Mouse (Mus musculus): ENCODE measurements around the gene Hoxa4.
A peak's percentile ranks its signal among the peaks of the same experiment; 100 is the strongest.

Gene Hoxa4

DNA sequence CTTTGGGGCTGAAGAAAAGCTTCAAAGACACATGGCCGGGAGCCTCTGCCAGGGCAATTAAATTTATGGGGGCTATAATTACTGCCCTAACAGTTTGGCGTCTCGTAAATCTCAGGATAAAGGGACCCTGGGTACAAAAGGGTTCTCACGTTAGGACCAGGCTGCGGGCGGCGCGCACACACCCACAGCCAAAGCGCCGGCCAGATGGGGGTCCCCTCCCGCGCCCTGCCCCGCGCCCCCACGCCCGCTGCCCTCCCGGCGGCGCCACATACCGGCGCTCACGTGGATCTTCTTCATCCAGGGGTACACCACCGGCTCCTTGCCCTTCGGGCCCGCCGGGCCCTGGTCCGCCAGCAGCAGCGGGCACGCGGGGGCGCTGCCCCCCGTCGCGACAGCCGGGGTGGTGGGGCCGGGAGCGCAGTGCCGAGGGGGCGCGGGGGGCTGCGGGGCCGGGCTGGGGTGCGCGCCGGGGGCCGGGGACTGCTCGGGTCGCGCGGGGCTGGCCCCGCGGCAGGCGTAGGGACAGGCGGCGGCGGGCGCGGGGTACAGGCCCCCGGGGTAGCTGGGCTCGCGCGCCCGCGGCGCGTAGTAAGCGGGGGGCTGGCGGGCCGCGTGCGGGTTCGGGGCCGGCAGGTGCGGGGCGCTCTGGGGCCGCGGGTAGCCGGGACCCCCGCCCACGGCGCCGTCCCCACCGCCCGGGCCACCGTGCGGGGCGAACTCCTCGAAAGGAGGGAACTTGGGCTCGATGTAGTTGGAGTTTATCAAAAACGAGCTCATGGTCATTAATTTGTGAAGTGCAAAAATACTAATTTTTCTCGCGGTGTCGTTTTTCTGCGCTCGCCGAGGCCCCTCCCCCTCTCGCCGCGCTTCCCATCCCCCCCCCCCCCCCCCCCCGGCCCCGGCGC lies at the start of gene Hoxa4:
TSS of gene Hoxa4 (minus strand) at position 848 of the 905 bp plus-strand sequence.
- DNase-seq = peak in 1 of 2 experiments; percentile 16

DNA sequence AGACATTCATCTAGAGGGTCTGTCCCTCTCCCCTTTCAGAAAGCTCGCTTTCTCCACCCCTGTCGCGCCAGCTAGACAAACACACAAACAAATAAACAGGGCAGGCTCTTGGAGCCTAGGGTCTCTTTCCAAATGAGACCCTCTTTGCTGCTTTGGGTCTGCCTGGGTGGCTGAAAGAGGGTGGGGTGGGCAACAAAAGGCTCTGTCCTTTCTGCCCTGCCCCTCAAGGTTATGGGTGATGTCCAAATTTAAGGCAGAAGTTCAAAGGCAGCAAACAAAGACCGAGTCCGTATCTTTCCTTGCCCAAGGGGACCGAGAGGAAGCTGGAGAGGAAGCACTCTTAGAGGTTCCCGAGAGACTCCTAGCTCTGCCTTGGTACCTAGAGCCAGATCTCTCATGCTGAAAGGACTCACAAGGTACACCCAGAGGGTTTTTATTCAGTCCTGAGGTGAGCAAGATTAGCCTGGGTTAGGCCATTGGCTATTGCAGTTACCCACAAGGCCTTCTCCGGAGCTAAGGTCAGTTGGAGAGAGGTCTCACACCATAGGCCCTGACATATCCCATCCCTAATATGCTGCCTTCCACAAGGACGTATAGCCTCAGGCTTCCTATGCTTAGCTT lies 49.6 kb upstream of the Hoxa4 start:
- DNase-seq = no peak

DNA sequence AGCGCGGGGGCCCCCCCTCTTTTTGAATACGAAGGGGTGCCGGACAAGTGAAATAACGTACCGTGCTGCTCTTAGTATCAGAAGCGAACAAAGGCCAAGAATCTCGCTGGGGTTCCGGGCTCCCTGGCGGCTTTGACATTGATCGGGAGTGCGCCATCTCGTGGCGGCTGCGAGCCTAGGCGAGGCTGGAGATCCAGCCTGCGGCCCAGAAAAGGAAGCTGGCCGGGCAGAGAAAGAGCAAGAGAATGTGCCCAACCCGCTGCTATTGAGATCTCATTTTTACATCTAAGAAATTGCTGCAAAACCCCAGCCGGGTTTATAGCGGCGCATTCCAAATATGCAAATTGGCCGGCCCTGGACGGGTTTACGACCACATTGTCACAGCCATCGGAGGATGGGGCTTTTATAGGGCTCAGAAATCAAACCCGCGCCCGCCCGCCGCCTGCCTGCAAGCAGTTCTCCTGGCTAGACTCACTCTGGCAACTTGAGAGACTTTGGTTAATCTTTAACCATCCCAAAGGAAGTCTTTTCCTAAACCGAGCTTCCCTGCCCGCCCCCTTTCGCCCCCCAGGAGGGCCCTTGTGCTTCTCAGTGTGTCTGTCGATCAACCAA lies 48.9 kb upstream of the Hoxa4 start, which contains the start of gene Hoxa10:
TSS of gene Hoxa10 (minus strand) at position 466 of the 612 bp plus-strand sequence.
- peak; percentile 59 to 76 for DNase-seq

DNA sequence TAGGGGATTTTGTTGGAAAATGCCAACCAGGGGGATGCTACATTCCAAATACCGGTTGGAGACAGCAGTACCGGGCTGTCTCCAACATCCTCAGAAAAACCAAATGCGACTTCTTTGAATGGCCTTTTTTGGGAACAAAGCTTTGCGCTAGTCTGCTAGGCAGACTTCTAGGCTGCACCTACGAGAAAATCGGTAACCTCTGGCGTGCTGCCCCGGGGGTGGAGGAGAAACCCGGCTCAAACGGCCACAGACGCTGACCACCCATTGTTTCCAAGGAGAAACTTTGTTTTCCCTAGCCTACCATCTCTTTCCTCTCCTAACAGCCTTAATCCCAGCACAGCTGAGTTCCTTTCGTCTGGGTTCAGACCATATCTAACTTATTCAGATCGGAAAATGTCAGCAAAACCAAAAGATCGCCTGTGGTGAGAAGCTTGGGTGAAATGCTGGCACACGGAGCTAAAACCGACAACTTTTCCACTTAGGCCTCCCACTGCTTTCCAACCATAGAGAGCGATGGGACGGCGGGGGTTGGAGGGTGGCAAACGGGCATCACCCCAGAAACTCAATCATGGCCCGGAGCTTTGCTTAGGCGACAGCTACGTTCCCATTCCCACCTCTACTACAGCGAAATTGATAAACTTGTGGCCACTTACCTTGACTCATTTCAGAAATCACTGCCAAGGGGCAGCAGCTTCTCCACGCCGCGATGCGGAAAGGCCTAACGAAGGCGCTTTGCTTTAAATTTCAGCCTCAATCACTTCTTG lies 48.3 kb upstream of the Hoxa4 start:
- DNase-seq = no peak

- DNase-seq = no peak
These were observed 47.4 kb upstream of the Hoxa4 start for GRCm38 (mm10) chr6:52238976-52239375.

GRCm38 (mm10) chr6:52238155-52238545 lies 46.6 kb upstream of the Hoxa4 start:
- DNase-seq = no peak

DNA sequence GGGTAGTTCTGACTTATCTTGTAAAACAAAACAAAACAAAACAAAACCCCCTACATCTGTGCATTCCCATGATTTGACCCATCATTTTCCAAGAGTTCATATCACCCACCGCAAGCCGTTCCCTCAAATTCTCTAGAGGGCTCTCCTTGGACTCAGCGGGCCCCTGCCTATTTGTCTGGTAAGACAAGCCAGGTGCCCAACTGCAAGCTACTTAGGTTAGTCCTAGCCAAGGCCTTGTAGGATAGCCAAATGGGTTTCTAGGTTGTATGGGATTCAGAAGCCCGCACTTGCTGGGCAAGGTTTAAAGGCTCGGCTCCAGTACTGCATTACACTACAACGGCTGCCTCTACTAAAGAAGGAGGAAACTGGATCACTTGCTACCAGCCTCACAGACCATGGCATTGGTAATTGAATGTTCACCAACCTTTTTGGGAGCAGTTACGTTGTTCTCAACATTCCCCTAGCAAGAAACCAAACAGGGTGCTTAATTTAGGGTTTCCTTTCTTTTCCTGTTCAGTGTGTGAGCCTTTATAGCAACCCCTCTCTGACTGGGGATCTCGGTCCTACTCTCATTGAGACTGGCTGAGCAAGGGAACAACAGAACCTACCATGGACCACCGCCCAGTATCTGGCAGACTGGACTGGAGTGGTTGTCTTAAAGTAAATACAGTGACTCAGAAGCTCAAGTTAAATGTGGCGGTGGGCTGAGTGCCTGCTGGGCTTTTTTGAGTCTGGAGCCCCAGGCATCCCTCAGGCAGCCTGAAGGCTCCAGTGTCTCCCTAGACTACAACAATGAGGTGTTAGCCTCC lies 46.0 kb upstream of the Hoxa4 start:
- DNase-seq = no peak

GRCm38 (mm10) chr6:52236806-52237205 lies 45.3 kb upstream of the Hoxa4 start:
- DNase-seq = no peak

DNA sequence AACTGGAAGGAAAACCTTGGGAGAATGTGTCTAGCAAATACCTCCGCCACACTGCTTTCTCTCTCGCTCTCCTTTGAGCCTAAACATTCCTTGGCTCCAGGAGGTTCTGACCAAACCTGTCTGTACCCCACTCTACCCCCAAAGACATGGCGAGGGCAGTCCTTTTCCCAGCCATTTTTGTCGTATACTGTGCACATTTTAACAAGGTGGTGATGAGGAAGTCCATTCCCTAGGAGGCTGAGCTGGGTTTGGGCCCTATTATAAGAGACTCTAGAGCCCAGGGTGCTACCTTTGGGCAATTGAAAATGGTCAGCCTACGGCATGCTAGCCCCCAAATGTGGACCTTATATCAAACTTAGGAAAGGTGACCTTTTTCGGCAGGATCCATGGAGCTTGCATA lies 44.3 kb upstream of the Hoxa4 start:
- DNase-seq = no peak

DNA sequence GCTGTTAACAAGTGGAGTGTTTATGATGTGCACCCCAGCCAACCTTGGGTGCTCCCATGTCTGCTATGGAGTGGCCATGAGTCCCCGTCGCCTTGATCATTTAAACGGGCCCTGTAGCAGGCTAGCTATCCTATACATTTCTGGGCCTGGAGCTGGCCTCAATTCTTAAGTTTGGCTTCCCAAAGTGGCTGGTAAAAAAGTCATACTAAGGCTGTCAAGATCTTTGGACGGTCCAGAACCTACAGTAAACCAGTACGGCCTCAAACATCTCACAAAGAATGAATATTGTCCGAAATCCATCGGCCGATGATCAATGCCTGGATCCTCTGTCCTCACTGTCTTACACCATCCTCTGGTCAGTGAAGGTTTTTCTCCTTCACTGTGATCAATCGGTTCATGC lies 43.7 kb upstream of the Hoxa4 start:
- no peak for DNase-seq

- DNase-seq = no peak
These were observed 43.0 kb upstream of the Hoxa4 start for GRCm38 (mm10) chr6:52234428-52235140.

GRCm38 (mm10) chr6:52233546-52234427 lies 42.2 kb upstream of the Hoxa4 start:
- DNase-seq = no peak

DNA sequence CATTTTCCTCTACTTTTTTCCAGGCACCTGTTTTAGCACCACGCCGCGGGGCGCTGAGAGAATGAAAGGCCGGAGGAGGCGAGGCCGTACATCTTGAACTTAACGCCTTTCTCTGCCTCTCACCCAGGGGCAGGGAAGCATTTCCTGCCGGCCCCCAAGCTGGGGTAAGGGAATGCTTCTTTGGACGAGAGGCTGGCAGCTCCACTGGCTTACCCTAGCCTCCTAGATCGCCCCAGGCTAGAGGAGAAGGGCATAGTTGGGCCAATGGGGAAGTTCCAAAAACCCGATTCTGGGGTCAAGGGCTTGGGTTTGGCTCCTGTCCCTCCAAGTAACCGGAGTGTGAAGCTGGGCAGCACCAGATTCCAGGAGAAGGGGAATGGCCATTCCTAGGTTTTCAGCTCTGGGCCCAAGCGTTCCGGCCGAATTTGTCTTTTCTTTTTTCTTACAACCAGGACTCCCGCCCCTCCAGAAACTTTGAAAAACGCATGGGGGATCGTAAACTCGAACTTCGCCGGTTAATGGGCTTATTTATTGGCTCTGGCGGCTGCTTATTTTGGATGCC lies 41.5 kb upstream of the Hoxa4 start:
- DNase-seq = no peak

GRCm38 (mm10) chr6:52232568-52232965 lies 41.0 kb upstream of the Hoxa4 start:
- no peak for DNase-seq

DNA sequence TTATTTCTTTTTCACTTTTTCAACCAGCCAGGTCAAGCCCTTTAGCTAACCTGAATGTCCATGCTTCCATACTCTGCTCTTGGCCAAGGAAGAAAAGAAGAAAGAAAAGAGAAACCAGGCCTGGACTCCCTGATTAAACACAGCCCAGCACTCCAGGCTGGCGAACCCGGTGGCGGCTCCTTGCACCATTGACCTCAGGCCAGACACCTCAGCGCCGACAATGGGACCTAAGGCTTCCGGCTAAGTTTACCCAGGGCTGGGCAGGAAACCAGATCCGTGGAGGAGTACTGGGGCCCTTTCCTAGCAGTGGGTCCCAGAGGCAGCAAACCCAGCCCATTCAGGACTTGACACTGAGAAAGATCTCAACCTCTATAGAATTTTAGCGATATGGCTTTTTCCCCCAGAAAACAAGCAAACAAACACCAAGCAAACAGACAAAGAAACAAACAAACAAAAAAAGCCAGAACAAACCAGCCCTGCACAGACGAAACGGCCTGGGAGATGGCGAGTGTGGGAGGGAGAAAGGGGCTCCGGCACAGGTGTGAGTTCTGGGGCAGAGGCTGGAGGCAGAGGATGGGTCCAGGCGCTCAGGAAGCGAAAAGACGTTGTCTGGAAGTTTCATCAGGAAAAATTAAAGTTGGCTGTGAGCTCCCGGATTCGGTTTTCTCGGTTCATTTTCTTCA lies 40.5 kb upstream of the Hoxa4 start:
- no peak for DNase-seq

DNA sequence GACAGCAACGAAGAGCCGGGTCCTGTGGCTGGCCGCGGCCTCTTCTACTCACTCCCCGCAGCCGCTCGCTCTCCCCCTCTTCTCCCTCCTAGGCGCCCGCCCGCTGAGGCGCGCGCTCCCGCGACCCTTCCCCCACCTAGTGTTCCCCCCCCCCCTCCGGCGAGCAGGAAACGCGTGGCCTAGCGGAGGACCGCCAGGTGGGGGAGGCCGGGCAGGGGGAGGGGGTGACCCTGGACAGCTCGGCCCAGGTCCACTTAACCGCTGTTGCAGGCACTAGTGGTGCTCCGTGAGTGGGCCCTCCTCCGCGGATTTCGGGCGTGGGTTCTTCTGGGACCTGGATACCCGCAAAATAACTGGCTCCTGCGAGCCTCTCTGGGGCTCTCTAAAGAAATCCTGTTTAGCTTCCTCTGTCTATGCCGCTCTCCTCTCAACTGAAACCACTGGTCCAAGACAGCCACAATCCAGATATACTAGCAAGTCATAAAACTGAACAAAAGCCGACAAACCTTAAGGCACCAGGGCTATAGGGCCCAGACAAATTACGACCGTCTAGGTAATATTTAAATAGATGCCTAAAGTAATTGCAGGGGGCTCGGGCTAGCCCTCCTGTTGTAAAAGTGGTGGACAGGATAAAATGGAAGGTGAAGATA lies 39.1 kb upstream of the Hoxa4 start, which contains the start of gene Hoxa9:
TSS of gene Hoxa9 (minus strand) at position 574 of the 650 bp plus-strand sequence.
- DNase-seq = no peak

DNA sequence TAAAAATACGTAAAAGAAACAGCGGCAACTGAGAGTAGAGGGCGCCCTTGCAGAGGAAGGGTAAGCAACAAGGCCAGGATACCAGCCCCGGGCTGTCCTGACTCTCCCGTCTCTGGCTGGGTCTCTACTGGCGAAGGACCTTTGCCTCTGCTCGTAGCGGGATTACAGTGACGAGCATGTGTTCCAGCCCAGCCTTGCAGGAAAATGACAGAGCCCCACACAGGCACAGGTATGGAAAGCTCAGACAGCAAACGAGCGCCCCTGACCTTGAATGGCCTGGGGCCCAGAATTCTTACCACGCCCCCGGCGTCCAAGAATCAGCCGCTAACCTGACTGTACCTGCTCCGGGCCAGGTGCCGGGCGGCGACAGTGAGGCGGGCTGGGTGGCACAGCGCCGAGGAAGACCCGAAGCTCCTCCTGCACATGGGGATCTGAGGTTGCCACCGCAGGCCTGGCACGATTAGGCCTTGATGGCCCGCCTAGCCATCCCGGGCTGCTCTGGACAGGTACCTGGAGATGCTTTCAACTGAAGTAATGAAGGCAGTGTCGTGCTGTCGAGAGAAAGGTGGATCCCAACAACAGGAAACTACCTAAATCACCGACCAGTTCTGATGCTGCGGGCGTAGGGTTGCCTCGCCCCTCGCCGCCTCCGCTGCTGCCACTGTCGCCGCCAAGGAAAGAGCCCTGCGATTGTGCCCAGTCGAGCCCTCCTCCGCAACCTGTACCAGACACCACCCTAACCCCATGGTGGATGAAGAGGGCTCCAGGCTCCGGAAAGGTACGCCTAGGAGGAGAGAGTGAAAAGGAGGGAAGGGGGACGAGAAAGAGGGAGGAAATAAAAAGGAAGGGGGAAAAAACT lies 38.2 kb upstream of the Hoxa4 start:
- no peak for DNase-seq
